Mouse (Mus musculus) stomach, embryonic 14.5 days (tissue): ENCODE results near the gene Tpp2. TPM values are rescaled to one million over a fixed set of nuclear protein-coding genes. Genes with fewer than 3 reads are reported as not detected.
A peak's percentile ranks its signal among the peaks of the same experiment; 100 is the strongest.
"Not testable (repeated sequence)": the region's sequence is repeated elsewhere in the genome, so short reads cannot be mapped to it uniquely, and the experiment has no call there.

Source experiments
- ATAC-seq: fragments of 200-750 bp; cut with Nextera tagmentation; 2 replicates; pipeline ENCODE4 v1.8.0; 2017; ENCODE audit warnings: low read depth, moderate TSS enrichment; ENCODE audit not compliant: insufficient number of reproducible peaks, insufficient read depth, low FRiP score
- H3K27ac ChIP-seq: fragments of 300-500 bp; sonication (generic); 2 replicates; pipeline ENCODE4 v1.5.1; 2014; ENCODE audit warnings: mild to moderate bottlenecking, low read length, moderate library complexity, mixed read lengths
- H3K27me3 ChIP-seq: fragments of 300-500 bp; sonication (generic); 2 replicates; pipeline ENCODE4 v1.6.1; 2014; ENCODE audit warnings: low read length, control low read depth, mixed read lengths; ENCODE audit not compliant: control insufficient read depth, insufficient read depth
- H3K36me3 ChIP-seq: fragments of 300-500 bp; sonication (generic); 2 replicates; pipeline ENCODE4 v1.6.1; 2014; ENCODE audit warnings: mild to moderate bottlenecking, control low read depth, low read length, moderate library complexity, mixed read lengths; ENCODE audit not compliant: control insufficient read depth, insufficient read depth
- H3K4me1 ChIP-seq: fragments of 300-500 bp; sonication (generic); 2 replicates; pipeline ENCODE4 v1.6.1; 2014; ENCODE audit warnings: low read length, control low read depth, mixed read lengths; ENCODE audit not compliant: control insufficient read depth, insufficient read depth
- H3K4me2 ChIP-seq: fragments of 300-500 bp; sonication (generic); replicated peaks from 2 replicates; pipeline ENCODE4 v1.6.1; 2014; ENCODE audit warnings: low read depth, low read length, control low read depth
- H3K4me3 ChIP-seq: fragments of 300-500 bp; sonication (generic); 2 replicates; pipeline ENCODE4 v1.5.1; 2014; ENCODE audit warnings: low read depth, low read length, control low read depth
- H3K9ac ChIP-seq: fragments of 300-500 bp; sonication (generic); replicated peaks from 2 replicates; pipeline ENCODE4 v1.6.1; 2014; ENCODE audit warnings: low read depth, mild to moderate bottlenecking, control low read depth, low read length, moderate library complexity, mixed read lengths
- H3K9me3 ChIP-seq: fragments of 300-500 bp; sonication (generic); 2 replicates; pipeline ENCODE4 v1.6.1; 2016; ENCODE audit warnings: low read depth, low read length, control low read depth; ENCODE audit not compliant: control insufficient read depth
- WGBS: fragments of 180-500 bp; shearing (Covaris S2); extraction: QIAGEN DNeasy Blood & Tissue Kit; methylation state at CpG from one replicate; pipeline ENCODE4 v1.1.7; 2014; 5-methylcytosine and 5-hydroxymethylcytosine counted together
- polyA plus RNA-seq: library from polyadenylated mRNA; unstranded; fragments of >200 nt; fragmentation: Nextera tagmentation; extraction: Ambion mirVana; gene quantifications from 2 replicates; pipeline ENCODE4 v1.2.1, GENCODE M21; 2014

Gene Tpp2
- polyA plus RNA-seq, result 60.4 and 63.6 TPM in 2 replicates

- Histone ChIP-seq H3K9ac (peak within 1 kb of the TSS; percentile 89), H3K27me3 (no peaks in the 10 kb centered on the region), H3K36me3 (no peaks in the 10 kb centered on the region), H3K27ac (peak within 1 kb of the TSS; percentile 92), H3K4me2 (peak within 1 kb of the TSS; percentile 66), H3K9me3 (no peaks in the 10 kb centered on the region), H3K4me1 (peaks cover 5% of the 10 kb centered on the region; the same call in 1 of the 2 replicates), H3K4me3 (peak within 1 kb of the TSS; percentile 80)
- WGBS, result under 1% methylated on average over 81 of the region's 81 CpGs
- ATAC-seq, result peak; percentile 100
These were observed at the start of gene Tpp2 for GRCm38 (mm10) chr1:43933488-43934415. Gene Tpp2 (plus strand): TSS chr1:43933647.

DNA sequence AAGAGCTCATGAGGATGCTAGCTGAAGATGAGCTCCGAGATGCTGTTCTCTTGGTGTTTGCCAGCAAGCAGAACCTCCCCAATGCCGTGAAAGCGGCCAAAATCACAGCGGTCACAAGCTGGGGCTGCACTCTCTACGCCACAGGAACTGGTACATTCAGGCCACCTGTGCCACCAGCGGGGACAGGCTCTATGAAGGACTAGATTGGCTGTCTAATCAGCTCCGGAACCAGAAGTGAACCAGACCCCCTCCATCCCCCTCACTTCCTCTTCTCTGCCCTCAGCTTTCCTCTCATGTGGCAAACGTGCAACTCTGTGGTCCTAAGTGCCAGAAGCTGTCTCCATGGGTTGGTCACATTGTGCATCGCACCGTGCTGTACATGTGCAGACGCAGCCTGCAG is 45.1 kb upstream of the Tpp2 start:
- not testable (repeated sequence) for H3K4me3 ChIP-seq, H3K36me3 ChIP-seq, H3K9me3 ChIP-seq, ATAC-seq, H3K27ac ChIP-seq, H3K27me3 ChIP-seq, H3K4me1 ChIP-seq, H3K9ac ChIP-seq, H3K4me2 ChIP-seq
- WGBS, result 86% methylated on average over 11 of the region's 11 CpGs

GRCm38 (mm10) chr1:43895742-43896141 is 37.7 kb upstream of the Tpp2 start:
- H3K4me1 ChIP-seq, result no peaks in the 10 kb centered on the region
- H3K9ac ChIP-seq, result no peak overlapping the region
- no peaks in the 10 kb centered on the region for H3K36me3 ChIP-seq
- no peak overlapping the region for H3K4me2 ChIP-seq
- no peak overlapping the region for H3K4me3 ChIP-seq
- ATAC-seq, result no peak
- H3K27ac ChIP-seq, result no peak overlapping the region
- H3K27me3 ChIP-seq, result no peaks in the 10 kb centered on the region
- no peaks in the 10 kb centered on the region for H3K9me3 ChIP-seq

DNA sequence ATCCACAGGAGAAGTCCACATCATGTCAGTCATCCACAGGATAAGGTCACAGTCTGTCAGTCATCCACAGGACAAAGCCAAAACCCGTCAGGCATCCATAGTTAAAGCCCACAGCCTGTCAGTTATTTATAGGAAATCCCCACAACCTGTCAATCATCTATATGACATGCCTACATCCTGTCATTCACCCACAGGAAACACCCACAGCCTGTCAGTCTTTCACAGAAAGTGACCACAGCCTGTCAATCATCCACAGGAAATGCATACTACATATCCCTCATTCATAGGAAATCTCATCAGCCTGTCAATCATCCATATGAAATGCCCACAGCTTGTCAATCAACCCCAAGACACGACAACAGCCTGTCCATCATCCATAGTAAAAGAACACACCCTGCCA is 36.3 kb upstream of the Tpp2 start:
- H3K27me3 ChIP-seq, result no peaks in the 10 kb centered on the region
- no peak overlapping the region for H3K4me2 ChIP-seq
- H3K27ac ChIP-seq, result no peak overlapping the region
- 80% methylated on average over 2 of the region's 2 CpGs for WGBS
- H3K4me1 ChIP-seq, result no peaks in the 10 kb centered on the region
- H3K4me3 ChIP-seq, result no peak overlapping the region
- H3K9me3 ChIP-seq, result no peaks in the 10 kb centered on the region
- H3K36me3 ChIP-seq, result no peaks in the 10 kb centered on the region
- no peak for ATAC-seq
- no peak overlapping the region for H3K9ac ChIP-seq

DNA sequence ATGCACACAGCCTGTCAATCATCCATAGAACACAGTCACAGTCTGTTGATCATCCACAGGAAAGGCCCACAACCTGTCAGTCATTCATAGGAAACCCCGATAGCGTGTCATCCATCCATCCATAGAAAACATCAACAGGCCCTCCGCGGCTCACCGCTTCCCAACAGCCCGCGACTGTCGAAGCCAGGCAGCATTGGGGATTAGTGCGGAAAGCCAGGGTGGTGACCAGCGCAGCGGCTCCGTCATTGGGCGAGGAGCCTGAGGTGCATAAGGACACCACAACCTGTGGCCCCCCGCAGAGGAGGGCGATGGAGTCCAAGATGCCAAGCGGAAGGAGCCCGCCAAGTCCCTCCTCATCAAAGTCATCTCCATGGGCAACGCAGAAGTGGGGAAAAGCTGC is 35.5 kb upstream of the Tpp2 start:
- no peaks in the 10 kb centered on the region for H3K9me3 ChIP-seq
- WGBS, result 82% methylated on average over 18 of the region's 18 CpGs
- no peaks in the 10 kb centered on the region for H3K36me3 ChIP-seq
- H3K9ac ChIP-seq, result no peak overlapping the region
- H3K27ac ChIP-seq, result no peak overlapping the region
- H3K27me3 ChIP-seq, result no peaks in the 10 kb centered on the region
- no peak overlapping the region for H3K4me3 ChIP-seq
- H3K4me1 ChIP-seq, result no peaks in the 10 kb centered on the region
- ATAC-seq, result no peak
- H3K4me2 ChIP-seq, result no peak overlapping the region

DNA sequence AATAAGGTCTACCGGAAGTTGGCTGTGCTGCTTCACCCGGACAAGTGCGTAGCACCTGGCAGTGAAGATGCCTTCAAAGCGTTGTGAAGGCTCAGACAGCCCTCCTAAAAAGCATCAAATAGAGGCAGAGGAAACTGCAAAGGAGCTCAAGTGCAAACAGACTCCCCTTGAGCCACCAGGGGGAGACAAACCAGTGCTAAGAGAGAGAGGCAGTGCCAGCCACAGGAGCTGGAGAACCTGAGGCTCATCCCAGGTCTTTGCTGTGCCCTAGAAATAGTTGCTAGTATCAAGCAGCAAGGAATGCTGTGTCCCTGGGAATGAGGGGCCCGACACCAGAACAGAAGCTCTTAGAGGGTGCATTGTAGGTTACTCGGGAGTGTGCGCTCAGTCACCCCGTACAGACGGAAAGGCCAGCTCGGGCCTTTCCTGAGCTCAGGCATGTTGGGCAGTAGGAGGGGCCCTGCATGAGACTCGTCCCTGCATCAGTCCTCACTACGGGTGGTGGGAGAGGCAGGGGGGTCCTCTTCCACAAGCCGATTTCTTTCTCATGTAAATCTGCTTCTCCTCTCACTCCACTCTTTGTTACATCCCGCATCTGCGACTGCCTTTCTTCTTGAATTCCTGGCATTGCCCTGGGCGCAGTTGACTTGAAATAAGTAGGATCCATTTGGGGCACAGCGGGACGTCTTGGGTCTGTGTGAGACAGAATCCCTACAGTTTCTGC is 34.3 kb upstream of the Tpp2 start:
- H3K9ac ChIP-seq, result no peak overlapping the region
- ATAC-seq, result no peak
- H3K27me3 ChIP-seq, result no peaks in the 10 kb centered on the region
- no peak overlapping the region for H3K27ac ChIP-seq
- peak overlapping the region; percentile 30; the same call in 1 of the 2 replicates for H3K4me2 ChIP-seq
- no peak overlapping the region for H3K4me3 ChIP-seq
- no peaks in the 10 kb centered on the region for H3K4me1 ChIP-seq
- no peaks in the 10 kb centered on the region for H3K36me3 ChIP-seq
- H3K9me3 ChIP-seq, result no peaks in the 10 kb centered on the region
- WGBS, result 25% methylated on average over 18 of the region's 18 CpGs

DNA sequence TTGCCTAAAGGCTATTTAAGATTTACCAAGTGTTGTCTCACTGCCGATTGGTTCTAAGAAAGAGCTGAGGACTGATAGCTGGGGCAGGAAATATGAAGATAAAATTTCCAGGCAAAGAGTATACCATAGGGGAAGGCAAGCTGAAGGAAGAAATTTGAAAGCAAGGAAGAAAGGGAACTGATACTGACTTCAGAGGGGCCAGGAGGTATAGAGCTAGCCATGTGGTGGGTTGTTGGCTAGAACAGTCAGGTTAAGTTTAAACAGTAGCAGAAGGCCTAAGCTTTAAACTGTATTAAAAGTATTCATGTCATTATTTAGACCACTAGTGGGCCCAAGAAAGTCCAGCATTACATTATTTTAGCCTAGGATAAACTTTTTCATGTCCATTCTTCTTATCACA is 31.0 kb upstream of the Tpp2 start:
- 73% methylated on average over 1 of the region's 1 CpGs for WGBS
- ATAC-seq, result no peak
- no peaks in the 10 kb centered on the region for H3K27me3 ChIP-seq

DNA sequence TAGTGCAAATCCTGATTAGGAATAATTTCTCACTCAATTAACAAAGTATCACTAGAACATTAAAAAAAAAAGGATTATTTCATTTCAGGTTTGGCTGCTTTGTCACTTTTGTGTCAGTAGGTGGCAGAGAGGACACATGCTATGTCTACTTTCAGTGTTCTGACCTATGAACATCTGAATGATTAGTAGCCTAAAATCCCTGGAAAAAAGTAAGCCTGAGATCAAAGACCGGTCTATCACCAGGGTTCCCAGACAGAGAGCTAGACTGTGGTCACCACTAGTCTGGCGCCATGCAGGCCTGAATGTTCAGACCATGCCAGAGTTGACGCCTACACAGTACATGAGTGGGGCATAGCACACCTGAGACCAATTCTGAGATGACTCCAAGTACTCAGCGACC is 30.6 kb upstream of the Tpp2 start:
- no peaks in the 10 kb centered on the region for H3K36me3 ChIP-seq
- no peak overlapping the region for H3K4me3 ChIP-seq
- no peak overlapping the region for H3K4me2 ChIP-seq
- WGBS, result 67% methylated on average over 4 of the region's 4 CpGs
- no peak overlapping the region for H3K9ac ChIP-seq
- H3K9me3 ChIP-seq, result no peaks in the 10 kb centered on the region
- no peak for ATAC-seq
- no peaks in the 10 kb centered on the region for H3K27me3 ChIP-seq
- no peak overlapping the region for H3K27ac ChIP-seq
- no peaks in the 10 kb centered on the region for H3K4me1 ChIP-seq

More for the DNA sequence above, 31.0 kb upstream of the Tpp2 start:
- Histone ChIP-seq H3K36me3 (no peaks in the 10 kb centered on the region), H3K27ac (no peak overlapping the region), H3K4me2 (no peak overlapping the region), H3K9me3 (no peaks in the 10 kb centered on the region), H3K9ac (no peak overlapping the region), H3K4me1 (no peaks in the 10 kb centered on the region), H3K4me3 (no peak overlapping the region)
